Mouse (Mus musculus): ENCODE data around the gene Pck1.

GRCm38 (mm10) chr2:173145808-173146207 is 7.0 kb upstream of the Pck1 start:
- TF ChIP-seq CTCF (IDR thresholded peaks at IDR 0.05; ENCODE audit: low read depth) (no peak), EP300 (IDR thresholded peaks at IDR 0.05; ENCODE audit: low read depth) (no peak)

Measured in liver, embryonic 14.5 days (tissue).